Mouse (Mus musculus): Measurements from ENCODE around the gene Trap1a. TPM values are rescaled to one million over a fixed set of nuclear protein-coding genes. Genes with fewer than 3 reads are reported as not detected.
"Not testable (repeated sequence)": the region's sequence is repeated elsewhere in the genome, so short reads cannot be mapped to it uniquely, and the experiment has no call there.

Gene Trap1a
- not detected for polyA plus RNA-seq (2021)

DNA sequence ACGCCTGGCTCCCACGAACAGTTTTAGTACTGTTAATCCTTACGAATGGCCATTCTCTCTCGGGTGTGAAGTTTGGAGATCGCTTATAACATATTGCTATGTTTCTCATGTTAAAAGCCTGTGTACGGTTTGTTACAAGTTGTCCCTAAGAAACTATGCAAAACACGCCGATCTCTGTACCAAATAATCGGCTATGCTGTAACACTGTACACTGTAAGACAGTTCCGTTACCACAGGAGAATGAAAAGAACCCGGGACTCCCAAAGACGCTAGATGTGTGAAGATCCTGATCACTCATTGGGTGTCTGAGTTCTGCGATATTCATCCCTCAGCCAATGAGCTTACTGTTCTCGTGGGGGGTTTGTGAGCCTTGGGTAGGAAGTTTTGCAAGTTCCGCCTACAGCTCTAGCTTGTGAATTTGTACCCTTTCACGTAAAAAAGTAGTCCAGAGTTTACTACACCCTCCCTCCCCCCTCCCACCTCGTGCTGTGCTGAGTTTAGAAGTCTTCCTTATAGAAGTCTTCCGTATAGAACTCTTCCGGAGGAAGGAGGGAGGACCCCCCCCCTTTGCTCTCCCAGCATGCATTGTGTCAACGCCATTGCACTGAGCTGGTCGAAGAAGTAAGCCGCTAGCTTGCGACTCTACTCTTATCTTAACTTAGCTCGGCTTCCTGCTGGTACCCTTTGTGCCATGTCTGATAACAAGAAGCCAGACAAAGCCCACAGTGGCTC is at the start of gene Trap1a:
Gene Trap1a, plus strand, starts transcription at position 421 of the 732 bp plus-strand sequence.
- in situ Hi-C loops (cut with MboI; ENCODE audit: low pct_unique_long_range_greater_than_20kb): no loop called here
- POLR2A ChIA-PET: no interaction called here
- no peak for ATAC-seq
- peaks cover 9% of the 10 kb centered on the region for H3K27me3 ChIP-seq
- no peak for TF ChIP-seq CTCF (IDR thresholded peaks at IDR 0.05)
- no peak for DNase-seq (ENCODE audit: low read depth, low spot score)
- CTCF ChIA-PET: no interaction called here

DNA sequence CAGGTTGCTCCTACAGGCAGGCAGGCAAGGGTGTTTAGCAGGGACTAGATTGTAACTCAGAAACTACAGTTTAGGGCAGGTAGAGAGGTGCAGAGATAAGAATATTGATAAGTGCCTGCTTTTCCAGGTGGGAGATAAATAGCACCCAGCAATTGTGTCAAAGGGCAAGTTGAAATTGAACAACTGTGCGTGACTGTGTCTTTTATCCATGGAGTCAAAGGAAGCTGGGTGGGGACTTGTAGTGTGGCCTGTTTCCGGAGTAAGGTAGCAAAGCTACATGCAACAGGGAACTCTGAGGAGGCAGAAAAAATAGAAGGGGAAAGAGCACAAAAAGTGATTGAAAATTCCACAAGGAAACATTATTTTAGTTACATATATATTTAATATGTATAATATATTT is 40.4 kb upstream of the Trap1a start:
- ATAC-seq (no peak), DNase-seq (ENCODE audit: low read depth, low spot score) (no peak)
- in situ Hi-C loops (cut with MboI; ENCODE audit: low pct_unique_long_range_greater_than_20kb): no loop called here
- peaks cover 12% of the 10 kb centered on the region for H3K27me3 ChIP-seq
- POLR2A ChIA-PET: no interaction called here
- no peak for TF ChIP-seq CTCF (IDR thresholded peaks at IDR 0.05)
- CTCF ChIA-PET: no interaction called here

DNA sequence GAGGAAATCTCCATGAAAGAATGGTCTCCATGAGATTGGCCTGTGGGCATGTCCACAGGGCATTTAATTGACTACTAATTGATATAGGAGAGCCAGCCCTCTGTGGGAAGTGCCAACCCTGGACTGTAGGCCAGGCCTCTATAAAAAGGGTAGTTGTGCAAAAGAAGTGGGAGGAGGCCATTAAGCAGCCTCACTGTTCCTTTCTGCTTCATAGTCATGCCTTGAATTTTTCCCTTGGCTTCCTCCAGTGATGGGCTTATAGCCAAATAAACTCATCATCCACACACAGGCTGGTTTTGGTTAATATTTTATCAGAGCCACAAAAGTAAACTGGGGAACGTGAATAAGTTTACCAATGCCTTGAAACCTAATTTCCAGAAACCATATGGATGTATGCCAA is 38.2 kb upstream of the Trap1a start:
- in situ Hi-C loops (cut with MboI; ENCODE audit: low pct_unique_long_range_greater_than_20kb): no loop called here
- DNase-seq (ENCODE audit: low read depth, low spot score): peak; percentile 10
- ChIA-PET CTCF (no interaction called here), POLR2A (no interaction called here)
- H3K27me3 ChIP-seq: peaks cover 10% of the 10 kb centered on the region
- TF ChIP-seq CTCF (IDR thresholded peaks at IDR 0.05): no peak
- peak; percentile 55 for ATAC-seq

DNA sequence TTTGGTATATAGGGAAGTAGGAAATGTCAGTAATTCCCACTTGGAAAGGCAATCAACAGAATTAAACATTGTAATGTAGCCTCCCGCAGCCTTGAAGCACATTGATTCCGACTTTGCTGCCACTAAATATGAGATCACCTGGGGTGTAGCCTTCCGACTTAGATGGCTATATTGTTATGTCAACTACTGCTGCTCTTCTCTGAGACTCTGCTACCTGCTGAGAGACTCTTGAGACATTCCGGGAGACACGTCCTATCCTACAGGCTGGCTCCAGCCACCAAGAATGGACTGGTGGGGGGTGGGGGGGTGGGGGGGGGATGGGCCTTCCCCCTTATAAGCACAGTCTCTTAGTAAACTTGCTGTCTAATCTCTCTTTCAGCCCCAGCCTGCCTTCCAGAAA is 16.1 kb upstream of the Trap1a start:
- ATAC-seq; in situ Hi-C loops (cut with MboI; ENCODE audit: low pct_unique_long_range_greater_than_20kb); CTCF ChIA-PET; DNase-seq (ENCODE audit: low read depth, low spot score); POLR2A ChIA-PET: not testable (repeated sequence)
- H3K27me3 ChIP-seq: peaks cover 24% of the 10 kb centered on the region

DNA sequence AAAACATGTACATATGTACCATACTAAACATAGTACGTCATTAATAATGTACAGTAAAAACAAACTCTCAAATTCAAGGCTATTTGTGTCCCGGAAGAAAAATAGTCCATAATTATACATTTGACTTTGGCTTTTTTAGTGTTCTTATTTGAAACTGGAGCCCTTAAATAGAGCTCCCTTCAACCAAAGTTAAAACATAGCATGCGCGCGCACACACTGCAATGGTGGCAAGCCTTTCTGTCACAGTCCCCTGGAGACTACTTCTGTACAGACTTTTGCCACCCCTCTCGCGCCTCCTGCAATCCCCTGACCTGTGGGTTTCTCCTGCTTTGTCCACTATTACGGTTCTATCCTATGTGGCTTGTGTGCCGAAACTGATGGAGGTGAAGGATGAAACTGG is 900 bp upstream of the Trap1a start:
- CTCF ChIA-PET: no interaction called here
- H3K27me3 ChIP-seq: peaks cover 6% of the 10 kb centered on the region
- in situ Hi-C loops (cut with MboI; ENCODE audit: low pct_unique_long_range_greater_than_20kb): no loop called here
- no peak for ATAC-seq
- no peak for DNase-seq (ENCODE audit: low read depth, low spot score)
- POLR2A ChIA-PET: no interaction called here
- TF ChIP-seq CTCF (IDR thresholded peaks at IDR 0.05): no peak

DNA sequence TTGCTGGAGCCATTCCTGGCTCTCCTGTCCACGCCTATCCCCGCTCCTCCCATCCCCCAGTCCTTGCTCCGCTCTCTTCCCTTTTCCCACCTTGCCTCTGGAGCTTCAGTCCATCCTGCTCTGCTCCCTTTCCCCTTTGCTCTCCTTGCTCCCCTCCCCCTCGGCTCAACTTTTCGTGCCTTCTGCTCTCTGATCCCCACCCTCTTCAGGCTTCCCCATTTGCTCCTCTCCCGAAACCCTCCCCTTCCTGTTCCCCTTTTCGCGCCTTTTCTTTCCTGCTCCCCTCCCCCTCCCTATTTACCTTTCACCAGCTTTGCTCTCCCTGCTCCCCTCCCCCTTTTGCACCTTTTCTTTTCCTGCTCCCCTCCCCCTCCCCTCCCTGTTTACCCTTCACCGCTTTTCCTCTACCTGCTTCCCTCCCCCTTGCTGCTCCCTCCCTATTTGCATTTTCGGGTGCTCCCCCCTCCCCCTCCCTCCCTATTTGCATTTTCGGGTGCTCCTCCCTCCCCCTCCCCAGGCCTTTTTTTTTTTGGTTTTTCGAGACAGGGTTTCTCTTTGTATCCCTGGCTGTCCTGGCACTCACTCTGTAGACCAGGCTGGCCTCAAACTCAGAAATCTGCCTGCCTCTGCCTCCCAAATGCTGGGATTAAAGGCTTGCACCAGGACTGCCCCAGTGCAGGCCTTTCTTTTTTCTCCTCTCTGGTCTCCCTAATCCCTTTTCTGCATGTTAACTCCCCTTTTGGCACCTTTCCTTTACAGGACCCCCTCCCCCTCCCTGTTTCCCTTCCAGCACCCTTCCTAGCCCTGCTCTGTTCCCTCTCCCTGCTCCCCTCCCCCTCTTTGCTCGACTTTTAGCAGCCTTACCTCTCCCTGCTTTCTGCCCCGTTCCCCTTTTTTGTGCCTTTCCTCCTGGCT is 1.3 kb downstream of the Trap1a start:
- peaks cover 9% of the 10 kb centered on the region for H3K27me3 ChIP-seq
- ChIA-PET CTCF (no interaction called here), POLR2A (no interaction called here)
- DNase-seq (ENCODE audit: low read depth, low spot score) (no peak), ATAC-seq (no peak)
- no peak for TF ChIP-seq CTCF (IDR thresholded peaks at IDR 0.05)
- in situ Hi-C loops (cut with MboI; ENCODE audit: low pct_unique_long_range_greater_than_20kb): no loop called here

DNA sequence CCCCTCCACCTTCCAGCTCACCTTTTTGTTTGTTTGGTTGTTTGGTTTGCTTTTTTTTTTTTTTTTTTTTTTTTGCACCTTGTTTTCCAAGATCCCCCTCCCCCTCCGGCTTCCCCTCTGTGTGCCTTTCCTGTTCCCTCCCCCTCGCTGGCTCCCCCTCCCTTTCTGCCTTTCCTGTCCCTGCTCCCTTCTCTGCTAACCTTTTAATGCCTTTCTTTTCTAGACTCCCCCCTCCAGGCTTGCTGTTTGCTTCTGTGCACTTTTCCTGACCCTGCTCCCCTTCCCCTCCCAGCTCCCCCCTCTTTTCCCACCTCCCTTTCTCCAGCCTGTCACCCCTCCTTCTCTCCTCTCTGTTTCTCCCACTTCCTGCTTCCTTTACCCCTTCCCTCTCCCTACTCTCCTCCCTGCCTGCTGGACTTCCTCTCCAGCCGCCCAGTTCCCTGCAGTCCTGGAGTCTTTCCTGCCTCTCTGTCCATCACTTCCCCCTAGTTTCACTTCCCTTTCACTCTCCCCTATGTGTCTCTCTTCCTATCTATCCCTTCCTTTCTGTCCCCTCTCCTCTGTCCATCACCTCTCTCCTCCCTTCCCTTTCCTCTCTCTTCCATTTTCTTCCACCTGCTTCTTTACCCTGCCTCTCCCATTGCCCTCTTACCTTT is 2.1 kb downstream of the Trap1a start:
- ATAC-seq: no peak
- ChIA-PET POLR2A (no interaction called here), CTCF (no interaction called here)
- no peak for DNase-seq (ENCODE audit: low read depth, low spot score)
- TF ChIP-seq CTCF (IDR thresholded peaks at IDR 0.05): no peak
- in situ Hi-C loops (cut with MboI; ENCODE audit: low pct_unique_long_range_greater_than_20kb): no loop called here
- H3K27me3 ChIP-seq: peaks cover 14% of the 10 kb centered on the region

DNA sequence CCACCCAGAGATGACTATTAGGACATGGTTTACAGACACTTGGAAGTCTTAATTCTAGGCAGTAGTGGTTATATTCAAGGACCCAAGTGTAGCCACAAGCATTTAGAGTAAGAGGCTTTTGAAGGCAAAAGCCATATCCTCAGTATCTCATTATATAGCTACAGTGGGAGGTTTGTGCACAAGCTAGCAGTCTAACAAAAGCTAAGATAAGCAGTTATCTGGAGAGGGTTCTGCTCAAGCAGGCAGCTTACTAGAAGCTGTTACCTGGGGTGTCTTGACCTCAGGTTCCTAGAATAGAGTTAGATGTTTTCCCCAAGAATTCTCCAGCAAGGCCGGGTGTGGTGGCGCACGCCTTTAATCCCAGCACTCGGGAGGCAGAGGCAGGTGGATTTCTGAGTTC is 6.1 kb downstream of the Trap1a start:
- in situ Hi-C loops (cut with MboI; ENCODE audit: low pct_unique_long_range_greater_than_20kb): no loop called here
- DNase-seq (ENCODE audit: low read depth, low spot score) (no peak), ATAC-seq (no peak)
- peaks cover 41% of the 10 kb centered on the region for H3K27me3 ChIP-seq
- POLR2A ChIA-PET: no interaction called here
- CTCF ChIA-PET: no interaction called here
- no peak for TF ChIP-seq CTCF (IDR thresholded peaks at IDR 0.05)

DNA sequence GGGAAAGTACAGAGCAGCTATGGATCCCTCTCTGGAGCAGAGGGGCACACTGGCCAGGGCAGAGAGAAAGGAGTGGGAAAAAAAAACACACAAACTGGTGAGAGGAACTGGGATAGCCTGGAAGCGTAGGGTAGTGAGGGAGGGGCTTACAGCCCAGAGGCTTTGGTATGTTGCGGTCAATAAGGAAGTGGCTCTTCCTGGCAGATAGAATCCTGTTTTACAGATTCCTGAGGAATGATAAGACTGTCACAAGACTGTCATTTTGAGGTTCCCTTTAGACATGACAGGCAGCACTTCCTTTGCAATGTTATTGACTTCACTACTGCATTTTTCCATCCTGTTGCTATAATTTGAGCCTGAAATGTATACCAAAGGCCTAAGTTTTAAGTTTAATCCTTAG is 7.7 kb downstream of the Trap1a start:
- POLR2A ChIA-PET: no interaction called here
- DNase-seq (ENCODE audit: low read depth, low spot score) (no peak), ATAC-seq (no peak)
- TF ChIP-seq CTCF (IDR thresholded peaks at IDR 0.05): no peak
- peaks cover 41% of the 10 kb centered on the region for H3K27me3 ChIP-seq
- CTCF ChIA-PET: no interaction called here
- in situ Hi-C loops (cut with MboI; ENCODE audit: low pct_unique_long_range_greater_than_20kb): no loop called here

DNA sequence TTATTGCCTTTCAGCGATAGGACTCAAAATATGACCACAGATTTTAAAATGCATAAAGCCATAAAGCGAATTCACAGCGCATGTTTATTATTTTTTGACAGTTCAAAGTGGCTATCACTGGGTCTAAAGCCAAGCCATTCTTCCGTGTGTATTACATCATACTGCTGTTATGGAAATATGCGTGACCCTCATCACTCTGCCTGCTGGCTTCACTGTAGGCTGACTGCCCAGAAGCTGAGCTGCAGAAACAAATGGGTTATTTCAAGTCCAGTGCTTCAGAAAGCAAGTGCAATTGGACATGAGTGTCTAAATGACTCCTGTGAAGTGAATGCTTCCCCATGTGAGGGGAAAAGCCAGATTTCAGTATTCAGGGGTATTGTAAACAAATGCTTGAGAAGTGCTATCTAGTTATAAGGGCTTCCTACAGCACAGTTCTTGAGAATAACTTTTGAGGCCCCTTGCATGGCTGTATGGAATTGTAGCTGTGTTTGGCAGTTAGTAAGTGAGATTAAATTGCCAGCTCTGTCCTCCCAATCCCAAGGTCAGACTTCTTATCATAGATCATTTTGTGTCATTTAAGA is 18.8 kb downstream of the Trap1a start:
- CTCF ChIA-PET: no interaction called here
- DNase-seq (ENCODE audit: low read depth, low spot score) (no peak), ATAC-seq (no peak)
- H3K27me3 ChIP-seq: peaks cover 66% of the 10 kb centered on the region
- TF ChIP-seq CTCF (IDR thresholded peaks at IDR 0.05): no peak
- POLR2A ChIA-PET: no interaction called here
- in situ Hi-C loops (cut with MboI; ENCODE audit: low pct_unique_long_range_greater_than_20kb): no loop called here
